Mouse (Mus musculus) liver, embryonic 15.5 days (tissue): ENCODE results near the gene Pcyt1b. TPM values are rescaled to one million over a fixed set of nuclear protein-coding genes. Genes with fewer than 3 reads are reported as not detected.
A peak's percentile ranks its signal among the peaks of the same experiment; 100 is the strongest.

Source experiments
- ATAC-seq: fragments of 200-750 bp; cut with Nextera tagmentation; 2 replicates; pipeline ENCODE4 v1.8.0; 2017; ENCODE audit warnings: moderate number of reproducible peaks, mild to moderate bottlenecking, moderate library complexity; ENCODE audit not compliant: insufficient read depth
- H3K27ac ChIP-seq: fragments of 300-500 bp; sonication (generic); replicated peaks from 2 replicates; pipeline ENCODE4 v1.5.1; 2015; ENCODE audit warnings: mild to moderate bottlenecking, inconsistent platforms
- H3K27me3 ChIP-seq: fragments of 300-500 bp; sonication (generic); 2 replicates; pipeline ENCODE4 v1.6.1; 2015; ENCODE audit warnings: mild to moderate bottlenecking, inconsistent platforms
- H3K36me3 ChIP-seq: fragments of 300-500 bp; sonication (generic); replicated peaks from 2 replicates; pipeline ENCODE4 v1.6.1; 2015; ENCODE audit warnings: moderate library complexity, mild to moderate bottlenecking, inconsistent platforms
- H3K4me1 ChIP-seq: fragments of 300-500 bp; sonication (generic); replicated peaks from 2 replicates; pipeline ENCODE4 v1.6.1; 2015; ENCODE audit warnings: inconsistent platforms
- H3K4me2 ChIP-seq: fragments of 300-500 bp; sonication (generic); 2 replicates; pipeline ENCODE4 v1.6.1; 2015; ENCODE audit warnings: moderate library complexity, mild to moderate bottlenecking, inconsistent platforms
- H3K4me3 ChIP-seq: fragments of 300-500 bp; sonication (generic); replicated peaks from 2 replicates; pipeline ENCODE4 v1.5.1; 2015; ENCODE audit warnings: mild to moderate bottlenecking, inconsistent platforms
- H3K9ac ChIP-seq: fragments of 300-500 bp; sonication (generic); 2 replicates; pipeline ENCODE4 v1.6.1; 2015; ENCODE audit warnings: moderate library complexity, mild to moderate bottlenecking, inconsistent platforms
- H3K9me3 ChIP-seq: fragments of 300-500 bp; sonication (generic); replicated peaks from 2 replicates; pipeline ENCODE4 v1.6.1; 2016; ENCODE audit warnings: inconsistent platforms
- WGBS: fragments of 180-500 bp; shearing (Covaris S2); methylation state at CpG from one replicate; pipeline ENCODE4 v1.1.7; 2015; ENCODE audit warnings: mixed read lengths; ENCODE audit not compliant: insufficient replicate concordance; 5-methylcytosine and 5-hydroxymethylcytosine counted together
- polyA plus RNA-seq: library from polyadenylated mRNA; unstranded; fragments of >200 nt; fragmentation: Nextera tagmentation; extraction: Ambion mirVana; gene quantifications from 2 replicates; pipeline ENCODE4 v1.2.1, GENCODE M21; 2015

The Pcyt1b gene
- polyA plus RNA-seq, 1 experiment from 2014 or later: 8.1 TPM

- Histone ChIP-seq H3K27ac (peak overlapping the region; percentile 96), H3K4me2 (peak overlapping the region; percentile 66), H3K27me3 (no peaks in the 10 kb centered on the region), H3K36me3 (no peaks in the 10 kb centered on the region), H3K4me3 (peak overlapping the region; percentile 63), H3K4me1 (peaks cover 22% of the 10 kb centered on the region), H3K9me3 (no peaks in the 10 kb centered on the region), H3K9ac (peak overlapping the region; percentile 40)
- 24% methylated on average over 3 of the region's 3 CpGs for WGBS
- ATAC-seq: peak; percentile 8
Observed at GRCm38 (mm10) chrX:93674432-93674831, 19.8 kb downstream of the Pcyt1b start.

GRCm38 (mm10) chrX:93674836-93675795, 20.5 kb downstream of the Pcyt1b start:
- ATAC-seq: peak; percentile 100
- H3K9ac ChIP-seq: peak overlapping the region; percentile 55
- H3K9me3 ChIP-seq: no peaks in the 10 kb centered on the region
- H3K4me2 ChIP-seq: peak overlapping the region; percentile 66
- H3K4me3 ChIP-seq: peak overlapping the region; percentile 63
- H3K4me1 ChIP-seq: peaks cover 22% of the 10 kb centered on the region
- H3K27ac ChIP-seq: peak overlapping the region; percentile 96
- WGBS: 17% methylated on average over 19 of the region's 19 CpGs
- H3K27me3 ChIP-seq: no peaks in the 10 kb centered on the region
- H3K36me3 ChIP-seq: no peaks in the 10 kb centered on the region

- ATAC-seq: no peak
- H3K4me3 ChIP-seq: peak overlapping the region; percentile 63
- peak overlapping the region; percentile 55 for H3K9ac ChIP-seq
- H3K4me1 ChIP-seq: peaks cover 22% of the 10 kb centered on the region
- 40% methylated on average over 2 of the region's 2 CpGs for WGBS
- H3K4me2 ChIP-seq: peak overlapping the region; percentile 66
- no peaks in the 10 kb centered on the region for H3K27me3 ChIP-seq
- peak overlapping the region; percentile 96 for H3K27ac ChIP-seq
- no peaks in the 10 kb centered on the region for H3K9me3 ChIP-seq
- H3K36me3 ChIP-seq: no peaks in the 10 kb centered on the region
Observed at GRCm38 (mm10) chrX:93676228-93676627, 21.6 kb downstream of the Pcyt1b start.

GRCm38 (mm10) chrX:93689287-93689686, 34.6 kb downstream of the Pcyt1b start:
- Histone ChIP-seq H3K4me2 (no peak overlapping the region), H3K9me3 (no peaks in the 10 kb centered on the region), H3K4me1 (peaks cover 12% of the 10 kb centered on the region; the same call in 1 of the 2 replicates), H3K4me3 (no peak overlapping the region), H3K27me3 (no peaks in the 10 kb centered on the region), H3K27ac (no peak overlapping the region), H3K36me3 (no peaks in the 10 kb centered on the region), H3K9ac (no peak overlapping the region)
- ATAC-seq: no peak
- 36% methylated on average over 6 of the region's 6 CpGs for WGBS

- no peaks in the 10 kb centered on the region for H3K36me3 ChIP-seq
- H3K4me1 ChIP-seq: peaks cover 8% of the 10 kb centered on the region; the same call in 1 of the 2 replicates
- WGBS: 43% methylated on average over 8 of the region's 8 CpGs
- H3K9me3 ChIP-seq: no peaks in the 10 kb centered on the region
- H3K4me2 ChIP-seq: no peak overlapping the region
- H3K27ac ChIP-seq: no peak overlapping the region
- no peak overlapping the region for H3K4me3 ChIP-seq
- ATAC-seq: no peak
- no peak overlapping the region for H3K9ac ChIP-seq
- no peaks in the 10 kb centered on the region for H3K27me3 ChIP-seq
Observed at GRCm38 (mm10) chrX:93690672-93691071, 36.0 kb downstream of the Pcyt1b start.

- no peaks in the 10 kb centered on the region for H3K9me3 ChIP-seq
- no peaks in the 10 kb centered on the region for H3K27me3 ChIP-seq
- H3K27ac ChIP-seq: no peak overlapping the region
- no peak overlapping the region for H3K4me2 ChIP-seq
- 0 out of 2 replicates have a peak, but pooled peaks cover 6% of the 10 kb centered on the region for H3K36me3 ChIP-seq
- H3K4me1 ChIP-seq: peaks cover 26% of the 10 kb centered on the region
- no peak overlapping the region for H3K4me3 ChIP-seq
- WGBS: 20% methylated on average over 1 of the region's 1 CpGs
- H3K9ac ChIP-seq: no peak overlapping the region
- no peak for ATAC-seq
Observed at GRCm38 (mm10) chrX:93697596-93697995, 42.9 kb downstream of the Pcyt1b start.

GRCm38 (mm10) chrX:93700528-93701225, 46.0 kb downstream of the Pcyt1b start:
- peaks cover 31% of the 10 kb centered on the region for H3K4me1 ChIP-seq
- no peaks in the 10 kb centered on the region for H3K27me3 ChIP-seq
- H3K36me3 ChIP-seq: 0 out of 2 replicates have a peak, but pooled peaks cover 6% of the 10 kb centered on the region
- no peaks in the 10 kb centered on the region for H3K9me3 ChIP-seq
- peak overlapping the region; percentile 54 for H3K4me2 ChIP-seq
- H3K4me3 ChIP-seq: peak overlapping the region; percentile 26
- peak; percentile 98 for ATAC-seq
- 33% methylated on average over 8 of the region's 8 CpGs for WGBS
- peak overlapping the region; percentile 87 for H3K27ac ChIP-seq
- H3K9ac ChIP-seq: no peak overlapping the region

- no peak overlapping the region for H3K4me3 ChIP-seq
- H3K9ac ChIP-seq: no peak overlapping the region
- WGBS: 29% methylated on average over 1 of the region's 1 CpGs
- no peaks in the 10 kb centered on the region for H3K9me3 ChIP-seq
- no peak overlapping the region for H3K27ac ChIP-seq
- ATAC-seq: no peak
- no peaks in the 10 kb centered on the region for H3K27me3 ChIP-seq
- no peaks in the 10 kb centered on the region for H3K4me1 ChIP-seq
- H3K36me3 ChIP-seq: 0 out of 2 replicates have a peak, but pooled peaks cover under 1% of the 10 kb centered on the region
- no peak overlapping the region for H3K4me2 ChIP-seq
Observed at GRCm38 (mm10) chrX:93712566-93712965, 57.9 kb downstream of the Pcyt1b start.

- Histone ChIP-seq H3K4me2 (no peak overlapping the region), H3K9me3 (no peaks in the 10 kb centered on the region), H3K27ac (no peak overlapping the region), H3K27me3 (no peaks in the 10 kb centered on the region), H3K9ac (no peak overlapping the region), H3K4me3 (no peak overlapping the region), H3K4me1 (peaks cover 6% of the 10 kb centered on the region), H3K36me3 (0 out of 2 replicates have a peak, but pooled peaks cover 15% of the 10 kb centered on the region)
- 38% methylated on average over 1 of the region's 1 CpGs for WGBS
- no peak for ATAC-seq
Observed at GRCm38 (mm10) chrX:93729529-93729928, 74.9 kb downstream of the Pcyt1b start.

- no peak overlapping the region for H3K9ac ChIP-seq
- no peak for ATAC-seq
- H3K27me3 ChIP-seq: no peaks in the 10 kb centered on the region
- no peak overlapping the region for H3K27ac ChIP-seq
- no peak overlapping the region for H3K4me2 ChIP-seq
- no peaks in the 10 kb centered on the region for H3K9me3 ChIP-seq
- WGBS: 83% methylated on average over 8 of the region's 8 CpGs
- peaks cover 6% of the 10 kb centered on the region for H3K4me1 ChIP-seq
- H3K4me3 ChIP-seq: no peak overlapping the region
- H3K36me3 ChIP-seq: peaks cover 19% of the 10 kb centered on the region; the same call in 1 of the 2 replicates
Observed at GRCm38 (mm10) chrX:93730854-93731253, 76.2 kb downstream of the Pcyt1b start.

GRCm38 (mm10) chrX:93732407-93732806, 77.7 kb downstream of the Pcyt1b start:
- H3K9me3 ChIP-seq: no peaks in the 10 kb centered on the region
- no peak overlapping the region for H3K9ac ChIP-seq
- H3K36me3 ChIP-seq: peaks cover 19% of the 10 kb centered on the region; the same call in 1 of the 2 replicates
- no peak overlapping the region for H3K4me2 ChIP-seq
- peaks cover 6% of the 10 kb centered on the region for H3K4me1 ChIP-seq
- H3K27ac ChIP-seq: no peak overlapping the region
- no peak for ATAC-seq
- H3K4me3 ChIP-seq: no peak overlapping the region
- no peaks in the 10 kb centered on the region for H3K27me3 ChIP-seq
